Mouse (Mus musculus): ENCODE results near the gene Cd80.

DNA sequence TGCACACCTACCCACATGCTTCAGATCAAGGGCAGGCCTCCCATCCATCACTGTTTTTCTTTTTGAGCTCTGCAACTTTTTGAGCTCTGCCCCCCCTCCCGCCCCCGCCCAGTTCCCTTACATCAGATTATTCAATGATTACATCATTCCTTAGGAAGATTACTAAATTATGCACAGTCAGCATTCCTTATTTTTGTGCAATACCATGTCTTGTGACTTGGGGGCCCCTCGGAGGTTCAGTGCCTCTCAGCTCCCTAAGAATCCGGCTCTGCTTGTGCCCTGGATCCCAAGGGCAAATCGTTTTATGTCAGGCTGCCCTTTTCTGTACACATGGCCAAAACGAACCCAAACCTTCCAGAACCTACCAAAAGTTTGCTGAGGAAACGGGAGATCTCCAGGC is 40.4 kb upstream of the Cd80 start:
- TF ChIP-seq CTCF (IDR thresholded peaks at IDR 0.05; ENCODE audit: low read depth) (no peak), EP300 (IDR thresholded peaks at IDR 0.05; ENCODE audit: low read depth) (no peak)

Measured in liver, embryonic 14.5 days (tissue).